Mouse (Mus musculus) heart, embryonic 12.5 days (tissue): ENCODE data around the gene Arhgap10. TPM values are rescaled to one million over a fixed set of nuclear protein-coding genes. Genes with fewer than 3 reads are reported as not detected.

ENCODE experiments used
- ATAC-seq: fragments of 200-750 bp; cut with Nextera tagmentation; 2 replicates; pipeline ENCODE4 v1.8.0; 2017; ENCODE audit warnings: moderate TSS enrichment, moderate library complexity; ENCODE audit not compliant: insufficient number of reproducible peaks, low FRiP score
- H3K27ac ChIP-seq: fragments of 300-500 bp; sonication (generic); 2 replicates; pipeline ENCODE4 v1.5.1; 2016; ENCODE audit warnings: mild to moderate bottlenecking, moderate library complexity; ENCODE audit not compliant: poor library complexity, severe bottlenecking
- H3K27me3 ChIP-seq: fragments of 300-500 bp; sonication (generic); replicated peaks from 2 replicates; pipeline ENCODE4 v1.6.1; 2016; ENCODE audit warnings: mild to moderate bottlenecking, moderate library complexity
- H3K36me3 ChIP-seq: fragments of 300-500 bp; sonication (generic); 2 replicates; pipeline ENCODE4 v1.6.1; 2016; ENCODE audit warnings: mild to moderate bottlenecking, moderate library complexity
- H3K4me1 ChIP-seq: fragments of 300-500 bp; sonication (generic); replicated peaks from 2 replicates; pipeline ENCODE4 v1.6.1; 2016; ENCODE audit warnings: mild to moderate bottlenecking
- H3K4me2 ChIP-seq: fragments of 300-500 bp; sonication (generic); 2 replicates; pipeline ENCODE4 v1.6.1; 2016; ENCODE audit warnings: mild to moderate bottlenecking, moderate library complexity
- H3K4me3 ChIP-seq: fragments of 300-500 bp; sonication (generic); 2 replicates; pipeline ENCODE4 v1.5.1; 2016; ENCODE audit warnings: mild to moderate bottlenecking
- H3K9ac ChIP-seq: fragments of 300-500 bp; sonication (generic); 2 replicates; pipeline ENCODE4 v1.6.1; 2016; ENCODE audit warnings: mild to moderate bottlenecking, moderate library complexity
- H3K9me3 ChIP-seq: fragments of 300-500 bp; sonication (generic); replicated peaks from 2 replicates; pipeline ENCODE4 v1.6.1; 2016; ENCODE audit warnings: mild to moderate bottlenecking, moderate library complexity
- WGBS: fragments of 180-500 bp; shearing (Covaris S2); methylation state at CpG from one replicate; pipeline ENCODE4 v1.1.7; 2016; 5-methylcytosine and 5-hydroxymethylcytosine counted together
- polyA plus RNA-seq: library from polyadenylated mRNA; unstranded; fragments of >200 nt; fragmentation: Nextera tagmentation; extraction: Ambion mirVana; gene quantifications from 2 replicates; pipeline ENCODE4 v1.2.1, GENCODE M21; 2016

Gene Arhgap10
- polyA plus RNA-seq, 1 experiment from 2014 or later = 25.3 TPM

DNA sequence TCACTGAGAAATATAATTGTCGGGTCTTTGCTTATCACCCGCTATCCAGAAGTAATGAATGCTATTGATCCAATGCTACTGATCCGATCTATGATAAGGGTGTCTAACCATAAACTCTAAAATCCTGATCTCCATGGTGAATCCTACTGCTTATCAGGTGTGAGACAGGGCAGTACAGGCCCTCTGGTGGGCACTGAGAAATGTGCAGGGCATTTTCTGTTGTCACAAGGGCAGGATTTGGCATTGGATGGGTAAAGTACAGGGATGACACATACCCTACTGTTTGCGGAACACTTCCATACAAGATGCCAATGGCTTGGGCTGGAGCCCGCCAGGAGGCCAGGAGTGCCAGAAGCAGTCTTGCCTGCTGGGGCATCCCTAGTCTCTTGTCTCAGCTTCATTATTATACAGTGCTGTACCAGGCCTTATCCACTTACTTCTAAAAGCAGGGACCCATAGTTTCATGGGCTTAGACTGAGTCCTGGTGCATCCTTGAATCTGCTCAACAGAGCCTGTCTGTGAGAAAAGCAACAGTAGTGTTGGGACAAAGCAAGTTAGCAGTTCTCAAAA lies 17.4 kb upstream of the Arhgap10 start:
- H3K36me3 ChIP-seq = no peaks in the 10 kb centered on the region
- H3K27me3 ChIP-seq = no peaks in the 10 kb centered on the region
- WGBS = 78% methylated on average over 5 of the region's 5 CpGs
- H3K4me3 ChIP-seq = no peak overlapping the region
- H3K9ac ChIP-seq = no peak overlapping the region
- H3K9me3 ChIP-seq = no peaks in the 10 kb centered on the region
- no peaks in the 10 kb centered on the region for H3K4me1 ChIP-seq
- H3K27ac ChIP-seq = no peak overlapping the region
- H3K4me2 ChIP-seq = no peak overlapping the region
- ATAC-seq = no peak

DNA sequence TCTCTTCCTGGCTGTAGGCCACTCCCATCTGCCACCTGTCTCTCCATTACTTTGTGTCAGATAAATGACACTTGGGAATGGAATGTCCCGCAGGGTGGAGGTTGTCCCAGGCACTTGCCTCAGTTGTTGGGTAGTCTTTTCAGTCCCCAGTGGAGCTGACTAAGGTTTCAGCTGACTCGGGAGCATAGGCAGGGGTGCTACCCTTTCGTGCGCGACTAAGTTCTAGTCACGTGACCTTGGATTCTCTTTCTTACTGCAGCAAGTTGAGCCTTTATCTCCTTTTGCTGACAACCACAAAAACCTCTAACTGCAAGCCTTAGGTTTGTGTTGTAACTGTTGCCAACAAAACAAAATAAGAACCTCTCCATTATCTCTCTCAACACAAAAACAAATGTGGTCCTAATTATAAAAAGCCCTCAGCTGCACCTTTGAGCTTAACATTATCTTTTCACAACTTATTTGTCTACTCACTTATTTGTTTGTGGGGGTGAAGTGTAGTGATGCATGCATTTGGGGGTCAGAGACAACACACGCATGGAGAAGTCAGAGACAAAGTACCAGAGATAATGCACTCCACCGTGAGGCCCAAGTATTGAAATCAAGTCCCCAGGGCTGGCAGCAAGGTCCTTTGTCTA lies 16.7 kb upstream of the Arhgap10 start:
- Histone ChIP-seq H3K4me2 (no peak overlapping the region), H3K4me3 (no peak overlapping the region), H3K4me1 (no peaks in the 10 kb centered on the region), H3K9ac (no peak overlapping the region), H3K9me3 (no peaks in the 10 kb centered on the region), H3K27me3 (no peaks in the 10 kb centered on the region), H3K36me3 (no peaks in the 10 kb centered on the region), H3K27ac (no peak overlapping the region)
- WGBS = 50% methylated on average over 8 of the region's 8 CpGs
- 0 out of 2 replicates have a peak, but pooled peaks have one; percentile 29 for ATAC-seq

DNA sequence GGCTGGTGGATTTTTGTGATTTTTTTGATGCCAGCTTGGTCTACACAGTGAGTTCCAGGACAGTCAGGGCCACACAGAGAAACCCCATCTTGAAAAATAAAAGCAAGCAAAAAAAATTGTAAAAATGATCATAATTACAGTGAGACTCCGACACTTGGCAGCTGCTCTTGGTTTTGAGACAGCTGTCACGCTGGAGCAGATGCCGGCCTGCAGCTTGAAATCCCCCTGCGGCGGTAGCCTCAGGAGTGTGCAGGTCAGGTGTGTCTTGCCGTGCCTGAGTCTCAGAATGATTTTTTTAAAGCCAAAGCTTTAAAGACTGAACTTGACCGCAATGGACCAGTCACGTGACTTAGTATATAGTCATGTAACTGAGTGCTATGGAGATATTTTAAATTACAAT lies 8.4 kb upstream of the Arhgap10 start:
- Histone ChIP-seq H3K4me2 (no peak overlapping the region), H3K4me3 (no peak overlapping the region), H3K36me3 (no peaks in the 10 kb centered on the region; the same call in 1 of the 2 replicates), H3K27me3 (no peaks in the 10 kb centered on the region), H3K9me3 (no peaks in the 10 kb centered on the region), H3K9ac (no peak overlapping the region), H3K27ac (no peak overlapping the region), H3K4me1 (peaks cover 24% of the 10 kb centered on the region)
- 89% methylated on average over 8 of the region's 8 CpGs for WGBS
- ATAC-seq = no peak

DNA sequence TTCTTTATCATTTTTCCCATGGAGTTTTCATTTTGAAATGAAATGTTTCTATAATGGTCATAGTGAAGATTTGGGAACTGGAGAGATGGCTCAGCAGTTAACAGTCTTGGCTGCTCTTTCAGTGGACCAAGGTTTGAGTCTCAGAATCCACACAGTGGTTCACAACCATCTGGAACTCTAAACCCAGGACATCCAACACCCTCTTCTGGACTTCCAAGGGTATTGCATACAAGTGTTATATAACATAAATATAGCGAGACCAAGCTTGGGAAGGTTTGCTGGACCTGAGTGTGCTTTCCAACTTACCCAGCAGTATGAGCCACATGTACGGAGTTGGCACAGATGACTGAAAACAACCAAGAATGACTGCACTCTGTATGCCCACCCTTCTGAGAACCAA lies 7.2 kb upstream of the Arhgap10 start:
- Histone ChIP-seq H3K36me3 (no peaks in the 10 kb centered on the region; the same call in 1 of the 2 replicates), H3K9ac (no peak overlapping the region)
- 92% methylated on average over 2 of the region's 2 CpGs for WGBS

DNA sequence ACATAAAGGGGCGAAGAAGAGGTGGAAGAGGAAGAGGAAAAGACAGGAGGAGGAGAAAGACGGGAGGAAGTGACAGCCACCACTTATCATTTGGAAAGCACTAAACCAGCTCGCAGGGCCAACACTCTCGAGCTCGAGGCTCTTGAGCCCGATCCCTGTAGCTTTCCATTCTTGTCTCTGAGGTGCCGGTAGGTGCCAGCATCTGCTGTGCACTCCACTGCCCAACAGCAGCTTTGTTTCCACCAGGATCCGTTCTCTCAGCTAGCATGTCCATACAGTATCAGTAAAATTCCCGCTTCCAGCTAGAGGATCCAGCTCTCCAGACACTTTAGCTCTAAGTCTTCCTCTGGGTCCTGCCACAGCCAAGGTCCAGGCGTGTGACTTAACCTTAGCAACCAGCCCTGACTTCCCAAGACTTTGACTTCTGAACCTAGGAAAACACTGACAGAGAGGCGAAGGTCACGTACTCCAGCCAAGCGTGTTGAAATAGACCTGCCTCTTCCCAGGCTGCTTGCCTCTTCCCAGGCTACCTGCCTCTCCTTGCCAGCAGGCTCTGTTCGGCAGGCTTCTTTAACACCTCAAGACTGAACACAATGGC lies 6.4 kb upstream of the Arhgap10 start:
- Histone ChIP-seq H3K36me3 (no peaks in the 10 kb centered on the region; the same call in 1 of the 2 replicates), H3K4me1 (peaks cover 28% of the 10 kb centered on the region), H3K9ac (no peak overlapping the region), H3K4me3 (no peak overlapping the region), H3K27me3 (no peaks in the 10 kb centered on the region), H3K9me3 (no peaks in the 10 kb centered on the region), H3K4me2 (peak overlapping the region; percentile 37), H3K27ac (no peak overlapping the region)
- no peak for ATAC-seq
- 46% methylated on average over 14 of the region's 14 CpGs for WGBS

More for the DNA sequence above, 7.2 kb upstream of the Arhgap10 start:
- Histone ChIP-seq H3K4me1 (peaks cover 24% of the 10 kb centered on the region), H3K4me3 (no peak overlapping the region), H3K27me3 (no peaks in the 10 kb centered on the region), H3K9me3 (no peaks in the 10 kb centered on the region), H3K4me2 (no peak overlapping the region), H3K27ac (no peak overlapping the region)
- no peak for ATAC-seq

DNA sequence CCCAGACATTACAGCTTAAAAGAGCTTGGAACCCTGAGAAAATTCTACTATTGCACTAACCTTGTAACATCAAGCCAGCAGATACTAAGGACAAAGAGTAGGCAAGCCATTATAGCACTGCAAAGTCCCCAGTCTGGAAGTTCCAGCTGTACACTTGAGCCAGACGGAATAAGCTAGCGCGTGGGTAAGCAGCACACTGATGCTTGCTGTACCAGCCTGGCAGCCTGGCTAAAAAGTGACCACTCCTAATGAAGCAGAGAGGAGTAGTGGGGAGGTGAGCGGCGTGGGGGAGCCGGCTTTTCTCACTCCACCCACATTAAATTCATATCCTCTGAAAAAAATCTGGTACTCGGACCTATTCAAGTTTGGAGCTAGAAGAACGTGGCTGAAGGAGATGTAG lies 5.2 kb upstream of the Arhgap10 start:
- ATAC-seq = no peak
- WGBS = 87% methylated on average over 8 of the region's 8 CpGs
- no peaks in the 10 kb centered on the region for H3K27me3 ChIP-seq
- H3K9me3 ChIP-seq = no peaks in the 10 kb centered on the region
- no peak overlapping the region; the same call in 1 of the 2 replicates for H3K27ac ChIP-seq
- H3K4me1 ChIP-seq = peaks cover 35% of the 10 kb centered on the region
- H3K4me3 ChIP-seq = no peak overlapping the region
- H3K36me3 ChIP-seq = no peaks in the 10 kb centered on the region; the same call in 1 of the 2 replicates
- no peak overlapping the region for H3K4me2 ChIP-seq
- H3K9ac ChIP-seq = no peak overlapping the region

DNA sequence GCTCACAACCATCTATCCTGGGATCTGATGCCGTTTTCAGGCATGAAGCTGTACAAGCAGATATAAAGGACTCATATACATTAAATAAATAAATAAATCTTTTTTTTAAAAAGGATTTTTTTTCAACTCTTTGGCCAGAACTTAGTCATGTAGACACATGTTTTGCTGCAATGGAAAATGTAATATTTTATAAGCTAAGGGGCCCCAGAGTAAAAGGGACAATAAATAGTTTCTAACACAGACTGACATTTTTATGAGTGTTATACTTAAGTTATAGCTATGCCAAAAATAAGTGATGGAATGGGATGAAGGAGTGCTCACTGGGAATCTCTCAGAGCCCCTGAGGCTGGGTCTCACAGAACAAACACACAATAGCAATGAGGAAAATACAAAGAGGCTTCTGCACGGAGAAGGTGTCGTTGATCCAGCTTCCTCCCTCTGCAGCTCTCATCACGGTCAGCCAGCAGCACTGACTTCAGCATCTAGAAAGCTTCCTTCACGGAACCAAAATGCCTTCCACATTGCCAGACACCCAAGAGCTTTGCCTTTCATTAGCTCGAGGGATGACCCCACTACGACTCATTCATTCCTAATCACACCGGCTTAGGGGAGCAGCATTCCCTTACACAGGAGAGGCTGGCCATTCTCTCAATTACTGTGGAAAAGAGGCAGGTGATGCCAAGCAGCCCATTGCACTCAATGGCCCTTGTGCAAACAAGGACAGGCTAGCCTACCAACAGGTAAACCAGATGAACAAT lies 3.5 kb upstream of the Arhgap10 start:
- H3K27me3 ChIP-seq = no peaks in the 10 kb centered on the region
- H3K27ac ChIP-seq = no peak overlapping the region
- H3K4me1 ChIP-seq = peaks cover 42% of the 10 kb centered on the region
- no peaks in the 10 kb centered on the region for H3K9me3 ChIP-seq
- no peak overlapping the region for H3K9ac ChIP-seq
- ATAC-seq = no peak
- H3K4me3 ChIP-seq = no peak overlapping the region
- H3K36me3 ChIP-seq = no peaks in the 10 kb centered on the region; the same call in 1 of the 2 replicates
- 84% methylated on average over 8 of the region's 8 CpGs for WGBS
- no peak overlapping the region for H3K4me2 ChIP-seq

DNA sequence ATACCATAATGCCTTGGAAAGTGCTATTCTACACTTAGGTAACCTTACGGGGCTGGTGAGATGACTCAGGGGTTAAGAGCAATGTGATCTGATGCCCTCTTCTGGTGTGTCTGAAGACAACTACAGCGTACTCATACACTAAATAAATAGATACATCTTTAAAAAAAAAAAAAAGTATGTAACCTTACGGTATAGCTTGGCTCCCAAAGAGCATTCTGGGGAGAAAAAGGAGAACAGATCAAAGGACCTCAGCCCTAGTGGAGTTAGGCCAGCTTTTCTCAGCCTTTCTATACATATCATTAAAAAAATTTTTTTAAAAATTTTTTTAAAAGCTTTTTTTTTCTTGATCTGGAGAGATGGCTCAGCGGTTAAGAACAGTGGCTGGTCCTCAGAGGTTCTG lies 2.8 kb upstream of the Arhgap10 start:
- H3K4me2 ChIP-seq = no peak overlapping the region
- no peak overlapping the region for H3K27ac ChIP-seq
- no peak for ATAC-seq
- H3K9me3 ChIP-seq = no peaks in the 10 kb centered on the region
- H3K36me3 ChIP-seq = no peaks in the 10 kb centered on the region; the same call in 1 of the 2 replicates
- no peak overlapping the region for H3K4me3 ChIP-seq
- no peaks in the 10 kb centered on the region for H3K27me3 ChIP-seq
- no peak overlapping the region for H3K9ac ChIP-seq
- peaks cover 48% of the 10 kb centered on the region for H3K4me1 ChIP-seq
- WGBS = 93% methylated on average over 4 of the region's 4 CpGs

DNA sequence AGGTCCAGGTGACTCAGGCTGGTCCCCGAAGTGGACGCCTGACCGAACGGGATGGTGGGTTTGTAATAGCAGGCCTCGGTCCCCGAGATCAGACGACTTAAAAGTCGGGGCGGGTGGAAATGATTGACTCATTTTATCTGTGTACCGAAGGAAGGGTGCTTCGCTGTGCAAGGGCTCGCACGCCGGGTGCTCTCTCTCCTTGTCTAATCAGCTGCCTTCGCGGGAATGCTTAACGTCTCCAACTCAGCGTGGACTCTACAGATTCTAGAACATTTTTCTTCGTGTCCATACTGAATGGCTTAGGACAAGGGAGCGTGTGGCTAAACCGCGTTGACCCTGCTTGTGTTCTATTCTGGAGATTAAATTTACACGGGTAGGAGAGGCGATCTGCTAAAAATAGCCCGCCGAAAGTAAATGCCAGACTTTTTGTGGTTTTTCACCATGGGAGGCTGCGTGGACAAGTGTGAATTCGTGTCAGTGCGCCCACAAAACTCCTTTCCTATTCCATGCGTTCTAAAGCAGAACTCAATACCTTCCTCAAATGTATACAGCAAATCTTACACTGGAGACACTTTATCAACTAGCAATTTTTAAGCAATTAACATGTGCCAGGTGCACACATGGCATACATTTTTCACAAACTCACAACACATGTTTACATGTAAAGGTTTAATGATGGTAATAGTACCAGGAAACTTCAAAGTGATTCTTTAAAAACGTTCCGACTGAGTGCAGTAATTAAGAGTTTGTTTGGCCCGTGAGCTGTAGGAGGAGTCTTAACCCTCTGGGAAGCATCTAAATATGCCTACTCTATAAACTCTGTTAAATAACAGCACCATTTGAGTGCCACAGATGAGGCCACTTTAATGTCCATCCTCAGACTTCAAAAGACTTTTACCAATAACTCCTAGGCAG lies 705 bp upstream of the Arhgap10 start:
- peak; percentile 58 for ATAC-seq
- H3K4me1 ChIP-seq = peaks cover 47% of the 10 kb centered on the region
- no peaks in the 10 kb centered on the region for H3K9me3 ChIP-seq
- peak overlapping the region; percentile 87 for H3K4me3 ChIP-seq
- peak overlapping the region; percentile 87 for H3K4me2 ChIP-seq
- no peaks in the 10 kb centered on the region; the same call in 1 of the 2 replicates for H3K36me3 ChIP-seq
- WGBS = 6% methylated on average over 33 of the region's 33 CpGs
- peak overlapping the region; percentile 94 for H3K9ac ChIP-seq
- H3K27me3 ChIP-seq = no peaks in the 10 kb centered on the region
- peak overlapping the region; percentile 92 for H3K27ac ChIP-seq

DNA sequence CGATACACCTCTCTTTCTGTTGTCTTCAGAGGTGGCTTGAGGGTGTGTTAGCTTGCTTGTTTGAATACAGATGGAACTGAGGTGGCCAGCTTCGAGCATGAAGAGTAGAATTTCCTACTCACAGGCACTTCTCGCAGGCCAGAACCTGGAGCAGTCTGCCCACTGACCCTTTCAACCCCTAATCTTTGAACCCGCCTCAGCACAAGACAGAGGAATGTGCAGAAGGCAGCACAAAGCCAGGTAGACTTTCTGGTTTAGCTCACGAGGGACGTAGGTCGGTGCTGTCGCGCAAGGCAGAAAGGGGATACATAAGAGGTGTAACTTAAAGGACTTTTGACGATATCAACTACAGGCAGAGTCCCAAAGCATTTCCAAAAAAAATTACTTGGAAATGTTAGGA lies 908 bp downstream of the Arhgap10 start:
- Histone ChIP-seq H3K4me1 (peaks cover 37% of the 10 kb centered on the region), H3K9me3 (no peaks in the 10 kb centered on the region), H3K4me3 (peak overlapping the region; percentile 87), H3K27me3 (no peaks in the 10 kb centered on the region), H3K9ac (peak overlapping the region; percentile 94), H3K4me2 (peak overlapping the region; percentile 87), H3K36me3 (no peaks in the 10 kb centered on the region; the same call in 1 of the 2 replicates), H3K27ac (peak overlapping the region; percentile 92)
- ATAC-seq = no peak
- WGBS = 6% methylated on average over 10 of the region's 10 CpGs
